Mouse (Mus musculus) forebrain, embryonic 15.5 days (tissue): ENCODE measurements around the gene Dop1b. TPM values are rescaled to one million over a fixed set of nuclear protein-coding genes. Genes with fewer than 3 reads are reported as not detected.

Experiments used
- ATAC-seq: fragments of 200-750 bp; cut with Nextera tagmentation; replicated peaks from 2 replicates; pipeline ENCODE4 v1.8.0; 2017; ENCODE audit warnings: mild to moderate bottlenecking, moderate TSS enrichment, moderate library complexity
- H3K27ac ChIP-seq: fragments of 300-500 bp; sonication (generic); replicated peaks from 2 replicates; pipeline ENCODE4 v1.5.1; 2015; ENCODE audit warnings: mild to moderate bottlenecking, inconsistent platforms
- H3K27me3 ChIP-seq: fragments of 300-500 bp; sonication (generic); 2 replicates; pipeline ENCODE4 v1.6.1; 2015; ENCODE audit warnings: inconsistent platforms
- H3K36me3 ChIP-seq: fragments of 300-500 bp; sonication (generic); 2 replicates; pipeline ENCODE4 v1.6.1; 2015; ENCODE audit warnings: mild to moderate bottlenecking, inconsistent platforms
- H3K4me1 ChIP-seq: fragments of 300-500 bp; sonication (generic); 2 replicates; pipeline ENCODE4 v1.6.1; 2015; ENCODE audit warnings: inconsistent platforms
- H3K4me2 ChIP-seq: fragments of 300-500 bp; sonication (generic); replicated peaks from 2 replicates; pipeline ENCODE4 v1.6.1; 2015; ENCODE audit warnings: mild to moderate bottlenecking, inconsistent platforms
- H3K4me3 ChIP-seq: fragments of 300-500 bp; sonication (generic); 2 replicates; pipeline ENCODE4 v1.5.1; 2015; ENCODE audit warnings: mild to moderate bottlenecking, inconsistent platforms
- H3K9ac ChIP-seq: fragments of 300-500 bp; sonication (generic); replicated peaks from 2 replicates; pipeline ENCODE4 v1.6.1; 2015; ENCODE audit warnings: mild to moderate bottlenecking, inconsistent platforms
- H3K9me3 ChIP-seq: fragments of 300-500 bp; sonication (generic); 2 replicates; pipeline ENCODE4 v1.6.1; 2016; ENCODE audit warnings: inconsistent platforms
- WGBS: fragments of 180-500 bp; shearing (Covaris S2); methylation state at CpG from one replicate; pipeline ENCODE4 v1.1.7; 2015; ENCODE audit warnings: mixed read lengths; 5-methylcytosine and 5-hydroxymethylcytosine counted together
- polyA plus RNA-seq: library from polyadenylated mRNA; unstranded; fragments of >200 nt; fragmentation: Nextera tagmentation; extraction: Ambion mirVana; gene quantifications from 2 replicates; pipeline ENCODE4 v1.2.1, GENCODE M21; 2015

Gene Dop1b
- polyA plus RNA-seq, 1 experiment from 2014 or later = 27.3 TPM

DNA sequence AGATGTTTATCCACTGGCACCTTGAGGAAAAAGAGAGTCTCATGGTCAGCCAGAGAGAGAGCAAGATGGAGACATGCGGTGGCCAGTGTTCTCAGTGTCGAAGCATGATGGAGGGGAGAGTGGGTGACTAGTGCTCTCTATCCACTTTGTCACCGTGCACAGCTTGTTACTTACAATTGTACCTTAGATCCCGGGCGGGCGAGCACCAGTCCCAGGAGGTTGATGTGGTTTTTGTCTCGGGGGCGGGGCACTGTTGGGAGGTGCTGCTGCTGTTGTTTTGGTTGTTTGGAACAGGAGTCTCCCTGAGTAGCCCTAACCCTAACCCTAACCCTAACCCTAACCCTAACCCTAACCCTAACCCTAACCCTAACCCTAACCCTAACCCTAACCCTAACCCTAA lies 77.2 kb downstream of the Dop1b start:
- no peak overlapping the region for H3K4me3 ChIP-seq
- no peaks in the 10 kb centered on the region for H3K4me1 ChIP-seq
- 0 out of 2 replicates have a peak, but pooled peaks cover 3% of the 10 kb centered on the region for H3K9me3 ChIP-seq
- H3K27ac ChIP-seq = no peak overlapping the region
- H3K4me2 ChIP-seq = no peak overlapping the region
- H3K27me3 ChIP-seq = no peaks in the 10 kb centered on the region
- no peak for ATAC-seq
- H3K36me3 ChIP-seq = peaks cover 11% of the 10 kb centered on the region
- no peak overlapping the region for H3K9ac ChIP-seq
- WGBS = 91% methylated on average over 8 of the region's 8 CpGs

DNA sequence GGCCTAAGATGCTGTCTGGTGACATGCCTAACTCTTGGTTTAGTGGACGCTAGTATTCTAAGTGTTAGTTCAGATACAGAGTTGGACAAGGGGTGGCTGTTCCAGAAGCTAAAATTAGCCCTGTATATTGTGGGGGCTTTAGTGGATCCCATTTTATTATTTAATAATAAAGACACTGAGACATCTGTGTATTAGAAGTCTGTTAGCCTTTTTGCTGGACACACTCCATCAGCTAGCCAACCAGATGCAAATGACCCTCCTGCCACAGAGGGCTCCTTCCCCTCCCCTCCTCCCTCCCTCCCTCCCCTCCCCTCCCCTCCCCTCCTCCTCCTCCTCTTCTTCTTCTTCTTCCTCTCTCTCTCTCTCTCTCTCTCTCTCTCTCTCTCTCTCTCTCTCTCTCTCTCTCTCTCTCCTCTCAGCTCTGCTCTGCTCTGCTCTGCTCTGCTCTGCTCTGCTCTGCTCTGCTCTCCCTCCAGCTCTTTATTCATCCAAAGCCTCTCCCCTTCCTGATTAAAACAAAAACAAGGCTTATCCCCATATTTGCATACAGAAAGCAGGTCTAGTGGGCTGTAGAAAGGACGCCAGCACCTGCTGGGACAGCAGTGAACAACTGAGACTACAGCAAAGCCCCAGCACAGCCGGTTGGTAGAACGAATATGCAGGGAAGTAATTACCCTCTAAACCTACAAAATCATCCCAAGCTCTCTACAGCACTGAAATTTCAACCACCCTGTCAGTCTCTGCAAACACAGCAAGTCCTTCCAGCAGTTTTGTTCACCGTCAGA lies 78.5 kb downstream of the Dop1b start:
- Histone ChIP-seq H3K36me3 (peaks cover 5% of the 10 kb centered on the region; the same call in 1 of the 2 replicates), H3K9ac (no peak overlapping the region), H3K27me3 (no peaks in the 10 kb centered on the region), H3K4me1 (no peaks in the 10 kb centered on the region), H3K4me3 (no peak overlapping the region), H3K4me2 (no peak overlapping the region), H3K27ac (no peak overlapping the region), H3K9me3 (no peaks in the 10 kb centered on the region)
- ATAC-seq = no peak
- WGBS = 23% methylated on average over 5 of the region's 5 CpGs

DNA sequence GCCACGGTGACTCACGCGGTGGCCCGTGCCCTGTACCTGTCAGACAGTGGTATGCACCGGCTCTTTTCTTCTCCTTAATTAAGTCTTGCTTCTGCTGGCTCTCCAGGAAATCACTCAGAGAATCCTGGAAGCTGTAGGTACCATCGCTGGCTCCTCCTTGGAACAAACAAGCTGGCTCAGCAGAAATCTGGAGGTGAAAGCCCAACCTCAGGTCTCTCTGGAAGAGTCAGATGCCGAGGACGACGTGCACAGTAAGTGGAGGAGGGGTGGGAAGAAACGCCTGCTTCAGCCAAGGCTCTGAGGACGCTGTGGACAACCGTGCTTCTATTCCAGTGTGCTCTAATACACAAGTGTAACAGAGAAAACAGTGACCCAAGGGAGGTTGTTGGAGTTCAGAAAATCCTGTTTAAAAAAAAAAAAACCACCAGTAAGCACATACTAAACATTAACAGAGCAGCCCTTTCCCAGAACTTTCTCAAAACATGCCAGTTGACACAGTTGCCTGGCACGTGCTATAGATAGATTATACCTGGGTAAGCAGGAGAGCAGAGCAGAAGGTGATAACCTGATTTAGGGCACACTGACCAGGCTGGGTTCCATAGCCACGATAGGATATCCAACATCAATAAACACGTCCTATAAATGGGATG lies 81.4 kb downstream of the Dop1b start:
- Histone ChIP-seq H3K4me2 (no peak overlapping the region), H3K27me3 (no peaks in the 10 kb centered on the region), H3K9me3 (no peaks in the 10 kb centered on the region), H3K27ac (no peak overlapping the region), H3K4me3 (no peak overlapping the region), H3K36me3 (peaks cover 5% of the 10 kb centered on the region; the same call in 1 of the 2 replicates), H3K9ac (no peak overlapping the region), H3K4me1 (no peaks in the 10 kb centered on the region)
- ATAC-seq = no peak
- WGBS = 75% methylated on average over 15 of the region's 15 CpGs

DNA sequence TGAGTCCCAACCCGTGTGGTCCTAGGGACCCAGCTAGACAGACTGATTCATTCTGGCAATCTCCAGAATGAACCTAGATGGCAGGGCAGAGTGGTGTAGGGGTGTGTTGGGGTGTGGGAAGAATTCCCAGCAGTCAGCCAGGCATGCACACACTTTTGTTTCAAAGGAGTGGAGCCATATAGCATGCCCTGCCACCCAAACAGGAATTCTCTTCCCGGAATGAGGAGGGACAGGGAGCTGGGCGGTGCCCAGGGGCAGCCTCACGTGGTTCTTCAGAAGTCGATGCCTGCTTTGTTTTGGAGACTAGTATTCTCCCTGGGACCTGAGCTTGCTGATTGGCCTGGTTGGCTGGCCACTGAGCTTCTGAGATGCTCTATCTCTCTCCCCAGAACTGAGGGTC lies 83.1 kb downstream of the Dop1b start:
- H3K9me3 ChIP-seq = no peaks in the 10 kb centered on the region
- H3K36me3 ChIP-seq = peaks cover 7% of the 10 kb centered on the region
- H3K27ac ChIP-seq = no peak overlapping the region
- H3K4me3 ChIP-seq = no peak overlapping the region
- H3K9ac ChIP-seq = no peak overlapping the region
- H3K4me2 ChIP-seq = no peak overlapping the region
- H3K27me3 ChIP-seq = no peaks in the 10 kb centered on the region
- 75% methylated on average over 5 of the region's 5 CpGs for WGBS
- ATAC-seq = no peak
- no peaks in the 10 kb centered on the region for H3K4me1 ChIP-seq

DNA sequence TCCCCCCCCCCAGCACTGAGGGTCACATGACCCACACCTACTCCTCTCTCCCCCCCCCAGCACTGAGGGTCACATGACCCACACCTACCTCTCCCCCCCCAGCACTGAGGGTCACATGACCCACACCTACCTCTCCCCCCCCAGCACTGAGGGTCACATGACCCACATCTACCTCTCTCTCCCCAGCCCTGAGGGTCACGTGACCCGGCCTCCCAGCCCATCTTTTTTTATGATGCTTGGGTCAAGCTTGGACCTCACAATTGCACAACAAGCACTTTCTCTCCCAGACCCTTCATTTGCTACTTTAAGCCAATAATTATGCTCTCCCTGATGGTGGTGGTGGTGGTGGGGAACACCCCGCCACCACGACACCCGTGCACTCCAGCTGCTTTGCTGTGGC lies 83.7 kb downstream of the Dop1b start:
- WGBS = 95% methylated on average over 5 of the region's 5 CpGs

DNA sequence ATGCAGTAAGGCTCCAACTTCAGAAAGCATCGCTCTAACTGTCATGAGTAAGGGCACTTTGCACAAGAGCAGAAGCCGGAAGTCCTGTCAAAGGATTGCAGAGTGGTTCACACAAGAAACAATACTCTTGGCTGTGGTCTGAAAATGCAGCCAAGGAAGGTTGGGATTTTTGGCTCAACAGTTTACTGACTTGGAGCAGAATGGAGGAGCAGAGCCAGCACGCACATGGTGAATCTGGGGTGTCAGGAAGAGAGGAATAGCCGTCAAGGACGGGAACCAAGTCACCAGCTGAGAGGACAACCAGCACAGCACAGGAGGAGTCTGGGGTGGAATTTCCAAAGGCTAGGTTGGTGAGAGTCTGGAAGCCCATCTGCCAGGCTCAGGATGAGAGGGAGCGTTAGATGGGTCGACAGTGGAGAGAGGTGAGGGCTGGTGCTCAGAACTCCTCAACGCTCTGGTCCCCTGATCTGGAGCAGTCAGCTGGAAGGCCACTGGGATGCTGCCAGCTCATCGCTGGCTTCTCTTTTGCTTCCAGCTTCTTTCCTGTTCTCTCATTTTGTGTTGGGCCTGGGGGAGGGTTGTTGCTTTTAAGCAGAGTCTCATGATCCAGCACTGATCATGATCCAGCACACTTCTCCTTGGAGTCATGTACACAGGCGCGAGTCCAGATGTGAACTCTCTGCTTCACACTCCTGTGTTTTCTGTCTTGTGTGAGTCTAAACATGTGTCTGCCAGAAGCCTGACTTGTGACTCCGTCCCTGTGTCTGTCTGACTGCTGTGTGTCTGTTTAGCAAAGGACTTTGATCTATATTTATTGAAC lies 85.5 kb downstream of the Dop1b start:
- Histone ChIP-seq H3K4me2 (no peak overlapping the region), H3K4me1 (no peaks in the 10 kb centered on the region), H3K27ac (no peak overlapping the region), H3K36me3 (peaks cover 11% of the 10 kb centered on the region), H3K9me3 (no peaks in the 10 kb centered on the region), H3K4me3 (no peak overlapping the region), H3K27me3 (no peaks in the 10 kb centered on the region), H3K9ac (no peak overlapping the region)
- ATAC-seq = no peak
- 83% methylated on average over 12 of the region's 12 CpGs for WGBS

More for the DNA sequence above, 83.7 kb downstream of the Dop1b start:
- no peak overlapping the region for H3K9ac ChIP-seq
- H3K27me3 ChIP-seq = no peaks in the 10 kb centered on the region
- H3K36me3 ChIP-seq = peaks cover 11% of the 10 kb centered on the region
- no peaks in the 10 kb centered on the region for H3K9me3 ChIP-seq
- H3K27ac ChIP-seq = no peak overlapping the region
- no peaks in the 10 kb centered on the region for H3K4me1 ChIP-seq
- H3K4me3 ChIP-seq = no peak overlapping the region
- ATAC-seq = no peak
- H3K4me2 ChIP-seq = no peak overlapping the region

DNA sequence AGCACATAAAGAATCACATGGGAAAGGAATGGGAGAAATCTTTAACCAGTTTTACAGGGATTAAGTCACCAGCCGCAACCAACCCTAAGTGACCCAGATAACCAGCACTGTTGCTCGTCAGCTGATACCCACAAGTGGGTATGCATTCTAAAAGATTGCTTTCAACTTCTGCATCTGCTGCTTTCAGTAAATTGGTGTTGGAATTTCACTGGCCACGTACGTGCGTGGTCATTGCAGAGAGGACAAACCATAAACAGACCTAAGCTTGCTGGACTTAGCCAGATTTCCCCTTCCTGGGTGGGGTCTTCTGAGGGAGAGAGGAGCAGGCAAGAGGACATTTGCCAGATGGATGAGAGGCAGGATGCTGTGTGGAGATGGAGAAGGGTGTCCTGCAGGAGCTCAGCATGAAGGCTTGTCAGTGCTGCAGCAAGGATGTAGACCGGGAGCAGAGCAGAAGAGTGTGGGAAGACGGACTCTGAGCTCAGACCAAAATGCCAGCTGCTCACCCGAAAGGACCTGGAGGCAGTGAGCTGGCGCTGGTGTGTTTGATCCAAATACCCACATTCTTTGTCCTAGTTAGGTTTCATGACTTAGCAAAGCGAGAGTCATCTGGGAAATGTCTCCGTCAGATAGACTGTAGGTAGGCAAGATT lies 86.3 kb downstream of the Dop1b start:
- no peaks in the 10 kb centered on the region for H3K27me3 ChIP-seq
- no peak overlapping the region for H3K27ac ChIP-seq
- ATAC-seq = no peak
- H3K4me3 ChIP-seq = no peak overlapping the region
- H3K9ac ChIP-seq = no peak overlapping the region
- H3K9me3 ChIP-seq = no peaks in the 10 kb centered on the region
- H3K4me2 ChIP-seq = no peak overlapping the region
- WGBS = 87% methylated on average over 11 of the region's 11 CpGs
- H3K36me3 ChIP-seq = peaks cover 11% of the 10 kb centered on the region
- H3K4me1 ChIP-seq = no peaks in the 10 kb centered on the region

DNA sequence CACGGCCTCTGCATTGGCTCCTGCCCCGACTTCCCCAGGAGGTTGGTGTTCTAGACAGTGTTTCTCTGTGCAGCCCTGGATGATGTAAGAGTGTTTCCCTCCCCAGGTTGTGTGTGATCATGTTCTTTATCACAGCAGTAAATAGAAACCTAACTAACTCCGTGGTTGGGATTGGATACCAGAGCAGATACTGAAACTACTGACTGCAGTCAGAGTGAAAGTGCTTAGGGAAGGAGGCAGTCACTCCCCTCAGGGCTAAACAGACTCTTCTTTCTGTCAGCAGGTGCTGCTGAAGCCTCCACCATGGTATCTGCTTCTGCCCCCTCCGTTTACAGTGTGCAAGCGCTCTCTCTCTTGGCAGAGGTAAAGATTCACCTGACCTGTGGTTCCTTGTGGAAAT lies 86.9 kb downstream of the Dop1b start:
- no peaks in the 10 kb centered on the region for H3K27me3 ChIP-seq
- ATAC-seq = no peak
- H3K9me3 ChIP-seq = no peaks in the 10 kb centered on the region
- no peak overlapping the region for H3K9ac ChIP-seq
- H3K36me3 ChIP-seq = peaks cover 9% of the 10 kb centered on the region
- H3K27ac ChIP-seq = no peak overlapping the region
- 80% methylated on average over 5 of the region's 5 CpGs for WGBS
- H3K4me2 ChIP-seq = no peak overlapping the region
- H3K4me1 ChIP-seq = no peaks in the 10 kb centered on the region
- H3K4me3 ChIP-seq = no peak overlapping the region

DNA sequence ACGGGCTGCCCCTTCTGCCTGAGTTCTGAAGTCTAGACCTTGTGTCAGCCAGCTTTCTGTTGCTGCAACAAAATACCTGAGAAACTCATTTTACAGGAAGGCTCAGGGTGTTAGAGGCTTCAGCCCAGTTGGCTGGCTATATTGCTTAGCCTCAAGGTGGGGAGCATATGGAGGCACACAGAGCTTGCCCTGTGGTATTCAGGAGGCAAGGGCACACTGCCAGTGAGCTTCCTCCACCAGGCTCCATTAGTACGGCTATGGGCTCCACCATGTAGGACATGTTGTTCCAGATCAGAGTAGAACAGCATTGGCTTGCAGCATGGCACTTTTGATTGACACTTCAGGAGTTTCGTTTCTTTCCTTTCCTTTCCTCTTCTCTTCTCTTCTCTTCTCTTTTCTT lies 87.4 kb downstream of the Dop1b start:
- H3K9me3 ChIP-seq = no peaks in the 10 kb centered on the region
- WGBS = 90% methylated on average over 3 of the region's 3 CpGs
- no peak overlapping the region for H3K9ac ChIP-seq
- ATAC-seq = no peak
- H3K4me2 ChIP-seq = no peak overlapping the region
- H3K27me3 ChIP-seq = no peaks in the 10 kb centered on the region
- peaks cover 10% of the 10 kb centered on the region for H3K36me3 ChIP-seq
- H3K27ac ChIP-seq = no peak overlapping the region
- H3K4me3 ChIP-seq = no peak overlapping the region
- H3K4me1 ChIP-seq = no peaks in the 10 kb centered on the region

DNA sequence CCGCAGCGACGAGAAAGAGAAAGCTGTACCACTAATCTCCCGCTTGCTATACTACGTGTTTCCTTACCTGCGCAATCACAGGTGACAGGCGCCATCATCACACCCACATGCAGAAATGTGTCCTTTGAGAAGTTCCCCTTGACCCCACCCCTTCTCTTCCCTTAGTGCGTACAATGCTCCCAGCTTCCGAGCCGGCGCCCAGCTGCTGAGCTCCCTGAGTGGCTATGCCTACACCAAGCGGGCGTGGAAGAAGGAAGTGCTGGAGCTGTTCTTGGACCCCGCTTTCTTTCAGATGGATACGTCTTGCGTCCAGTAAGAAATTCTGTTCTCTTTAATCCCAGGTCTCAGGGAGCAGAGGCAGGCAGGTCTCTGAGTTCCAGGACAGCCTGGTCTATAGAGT lies 88.2 kb downstream of the Dop1b start:
- Histone ChIP-seq H3K4me3 (no peak overlapping the region), H3K4me2 (no peak overlapping the region), H3K27ac (no peak overlapping the region), H3K4me1 (no peaks in the 10 kb centered on the region), H3K9ac (no peak overlapping the region), H3K36me3 (peaks cover 10% of the 10 kb centered on the region), H3K27me3 (no peaks in the 10 kb centered on the region), H3K9me3 (no peaks in the 10 kb centered on the region)
- whole genome bisulfite sequencing = 95% methylated on average over 16 of the region's 16 CpGs
- no peak for ATAC-seq

DNA sequence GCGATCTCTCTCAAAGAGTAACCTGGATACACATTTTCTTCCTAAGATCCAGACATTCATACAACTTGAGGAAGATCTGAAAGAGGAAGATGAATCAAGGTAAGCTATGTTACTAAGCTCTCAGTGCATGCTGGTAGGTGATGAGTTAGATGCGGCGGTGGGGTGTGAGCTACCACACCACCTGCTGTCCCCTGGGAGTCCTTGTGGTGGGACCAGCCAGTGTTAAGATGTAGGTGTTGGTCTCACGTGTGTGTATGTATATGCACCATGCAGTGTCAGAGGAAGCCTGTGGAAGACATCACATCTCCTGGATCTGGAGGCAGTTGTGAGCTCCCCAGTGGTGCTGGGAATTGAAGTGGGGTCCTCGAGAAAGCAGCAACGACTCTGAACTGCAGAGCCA lies 95.5 kb downstream of the Dop1b start:
- no peaks in the 10 kb centered on the region for H3K9me3 ChIP-seq
- H3K27me3 ChIP-seq = no peaks in the 10 kb centered on the region
- 94% methylated on average over 6 of the region's 6 CpGs for WGBS
- H3K36me3 ChIP-seq = peaks cover 47% of the 10 kb centered on the region
- ATAC-seq = no peak
- no peak overlapping the region for H3K4me3 ChIP-seq
- H3K4me2 ChIP-seq = no peak overlapping the region
- no peak overlapping the region for H3K27ac ChIP-seq
- no peak overlapping the region for H3K9ac ChIP-seq
- no peaks in the 10 kb centered on the region for H3K4me1 ChIP-seq
